18 mouse cellular contexts compared by ENCODE assay signal in genomic region chr16:35664847-35665246, GRCm38 (mm10).
DNase-seq lines count a peak whose midpoint lies in the region; ATAC-seq lines count a peak whose summit lies in the region.
"Had no signal": no experiment of that assay in that cellular context is flagged by ENCODE, and none has a peak within 500 bp of the region (broad histone marks: within the 10 kb centered on the region; RNA-seq: fewer than 3 reads in every experiment).

No protein-coding gene starts in this region.

- no peak overlapping the region for H3K4me3 ChIP-seq in midbrain, embryonic 11.5 days (ENCODE audit: low read depth, low read length)
- no peak overlapping the region for H3K4me3 ChIP-seq in midbrain, embryonic 13.5 days (replicated peaks)

- ATAC-seq in midbrain, embryonic 11.5 days (ENCODE audit: low FRiP score) = no peak
- no peak for ATAC-seq in midbrain, embryonic 13.5 days
- ATAC-seq: activated CD4-positive, CD25-positive, alpha-beta regulatory T cell, adult 4 months; CD4-positive, CD25-positive, alpha-beta regulatory T cell, adult 4 months; Patski had no signal

- peak; percentile 72 for DNase-seq in heart, adult 11 months
- DNase-seq in heart, adult 18-20 months = no peak
- peak; percentile 72 for DNase-seq in midbrain, embryonic 11.5 days (ENCODE audit: low spot score, missing footprints)
- DNase-seq: adrenal gland, adult 2 months; adrenal gland, adult 8-10 months; adrenal gland, postnatal 10 days; adrenal gland, postnatal 14 days; adrenal gland, postnatal 25 days; adrenal gland, postnatal 36 days; B cell, adult 2 months; cerebellum, adult 11 months; cerebellum, adult 11-12 months; cerebellum, adult 18-20 months had no signal

- no peak overlapping the region for H3K9ac ChIP-seq in midbrain, embryonic 11.5 days (ENCODE audit: low read length)
- no peak overlapping the region for H3K9ac ChIP-seq in midbrain, embryonic 13.5 days (replicated peaks)

- H3K9me3 ChIP-seq in midbrain, embryonic 11.5 days (ENCODE audit: control insufficient read depth, low read length) = no peaks in the 10 kb centered on the region
- no peaks in the 10 kb centered on the region for H3K9me3 ChIP-seq in midbrain, embryonic 13.5 days

- peaks cover 36% of the 10 kb centered on the region for H3K36me3 ChIP-seq in midbrain, embryonic 11.5 days (ENCODE audit: control insufficient read depth, insufficient read depth, low read length)
- peaks cover 49% of the 10 kb centered on the region for H3K36me3 ChIP-seq in midbrain, embryonic 13.5 days
- H3K36me3 ChIP-seq: G1E had no signal

- H3K27ac ChIP-seq in midbrain, embryonic 11.5 days (ENCODE audit: low read depth, low read length) = no peak overlapping the region
- no peak overlapping the region for H3K27ac ChIP-seq in midbrain, embryonic 13.5 days

- no peaks in the 10 kb centered on the region for H3K4me1 ChIP-seq in midbrain, embryonic 11.5 days (ENCODE audit: control insufficient read depth, insufficient read depth, low read length)
- H3K4me1 ChIP-seq in midbrain, embryonic 13.5 days (replicated peaks) = peaks cover 5% of the 10 kb centered on the region; the same call in 1 of the 2 replicates

- peaks cover 3% of the 10 kb centered on the region; the same call in 1 of the 2 replicates for H3K27me3 ChIP-seq in midbrain, embryonic 11.5 days (ENCODE audit: control insufficient read depth, insufficient read depth, low read length)
- peaks cover 7% of the 10 kb centered on the region for H3K27me3 ChIP-seq in midbrain, embryonic 13.5 days

- WGBS in midbrain, embryonic 11.5 days = 83% methylated on average over 4 of the region's 4 CpGs
- 93% methylated on average over 4 of the region's 4 CpGs for WGBS in midbrain, embryonic 13.5 days

- H3K4me2 ChIP-seq in midbrain, embryonic 11.5 days = no peak overlapping the region
- no peak overlapping the region for H3K4me2 ChIP-seq in midbrain, embryonic 13.5 days (replicated peaks)

Comparison
In these comparisons a context has a peak if more than half of its experiments do, and no peak if none do; other contexts are left out.
1. DNase-seq: peak in heart, adult 11 months (single experiment) and midbrain, embryonic 11.5 days (single experiment); none in heart, adult 18-20 months (0 of 2).